Mouse (Mus musculus): ENCODE measurements around the gene Ankrd33. TPM values are rescaled to one million over a fixed set of nuclear protein-coding genes. Genes with fewer than 3 reads are reported as not detected.

Gene Ankrd33
- not detected for total RNA-seq (2021)
- long read RNA-seq, experiment 1: 0 reads
- long read RNA-seq, experiment 2: 0 reads

GRCm38 (mm10) chr15:101115511-101116110 is at the start of gene Ankrd33:
Gene Ankrd33 (plus strand): TSS chr15:101115755.
- no peak for DNase-seq (ENCODE audit: low spot score in 2 of 2)

- no peak for DNase-seq (ENCODE audit: low spot score in 2 of 2)
Observed at GRCm38 (mm10) chr15:101066364-101066847, 49.1 kb upstream of the Ankrd33 start.

GRCm38 (mm10) chr15:101066920-101067696 is 48.4 kb upstream of the Ankrd33 start:
- DNase-seq (ENCODE audit: low spot score in 2 of 2): no peak

GRCm38 (mm10) chr15:101068029-101068428 is 47.5 kb upstream of the Ankrd33 start:
- no peak for DNase-seq (ENCODE audit: low spot score in 2 of 2)

- no peak for DNase-seq (ENCODE audit: low spot score in 2 of 2)
Observed at GRCm38 (mm10) chr15:101068671-101069070, 46.9 kb upstream of the Ankrd33 start.

GRCm38 (mm10) chr15:101069641-101070190 is 45.8 kb upstream of the Ankrd33 start:
- DNase-seq (ENCODE audit: low spot score in 2 of 2): no peak

GRCm38 (mm10) chr15:101070762-101071161 is 44.8 kb upstream of the Ankrd33 start:
- DNase-seq (ENCODE audit: low spot score in 2 of 2): no peak

- no peak for DNase-seq (ENCODE audit: low spot score in 2 of 2)
Observed at GRCm38 (mm10) chr15:101072736-101073135, 42.8 kb upstream of the Ankrd33 start.

GRCm38 (mm10) chr15:101074067-101074466 is 41.5 kb upstream of the Ankrd33 start:
- no peak for DNase-seq (ENCODE audit: low spot score in 2 of 2)

GRCm38 (mm10) chr15:101075150-101075549 is 40.4 kb upstream of the Ankrd33 start:
- no peak for DNase-seq (ENCODE audit: low spot score in 2 of 2)

- no peak for DNase-seq (ENCODE audit: low spot score in 2 of 2)
Observed at GRCm38 (mm10) chr15:101075656-101076055, 39.9 kb upstream of the Ankrd33 start.

- no peak for DNase-seq (ENCODE audit: low spot score in 2 of 2)
Observed at GRCm38 (mm10) chr15:101076071-101077000, 39.2 kb upstream of the Ankrd33 start.

GRCm38 (mm10) chr15:101077001-101077812 is 38.3 kb upstream of the Ankrd33 start:
- no peak for DNase-seq (ENCODE audit: low spot score in 2 of 2)

GRCm38 (mm10) chr15:101077813-101078730 is 37.5 kb upstream of the Ankrd33 start, which contains the start of gene Fignl2:
Gene Fignl2 (minus strand): TSS chr15:101078567.
- DNase-seq (ENCODE audit: low spot score in 2 of 2): no peak

- DNase-seq (ENCODE audit: low spot score in 2 of 2): peak; percentile 43 to 58
Observed at GRCm38 (mm10) chr15:101078731-101079156, 36.8 kb upstream of the Ankrd33 start.

GRCm38 (mm10) chr15:101080031-101080520 is 35.5 kb upstream of the Ankrd33 start:
- no peak for DNase-seq (ENCODE audit: low spot score in 2 of 2)

GRCm38 (mm10) chr15:101081035-101081548 is 34.5 kb upstream of the Ankrd33 start:
- DNase-seq (ENCODE audit: low spot score in 2 of 2): no peak

- no peak for DNase-seq (ENCODE audit: low spot score in 2 of 2)
Observed at GRCm38 (mm10) chr15:101082236-101082635, 33.3 kb upstream of the Ankrd33 start.

Data from left cerebral cortex, adult 18-20 months (tissue).